Mouse (Mus musculus) left cerebral cortex, adult 2 months (tissue): Measurements from ENCODE around the gene Ndufaf5. TPM values are rescaled to one million over a fixed set of nuclear protein-coding genes. Genes with fewer than 3 reads are reported as not detected.

Experiments
- DNase-seq, 2 experiments: peaks; one replicate each; pipeline ENCODE4 v3.0.0; 2021 to 2022; ENCODE audit warnings: low spot score in 2 of 2, mixed read lengths in 1 of 2; ENCODE audit errors: extremely low spot score in 1 of 2
- H3K27ac ChIP-seq: fragments of 200-600 bp; 2 replicates; pipeline ENCODE4 v1.8.1; 2022
- H3K4me3 ChIP-seq: fragments of 200-600 bp; 2 replicates; pipeline ENCODE4 v1.8.1; 2022
- CTCF ChIP-seq: fragments of 200-600 bp; IDR thresholded peaks from 2 replicates; pipeline ENCODE4 v1.8.1; 2022; ENCODE audit warnings: antibody characterized with exemption, mild to moderate bottlenecking, moderate library complexity
- intact Hi-C: fragments of 180-260 bp; cut with DNase I; formaldehyde crosslinking; loops from one replicate; pipeline ENCODE4 v1.15.1; 2025
- total RNA-seq, 2 experiments: library from RNA; stranded (reverse); gene quantifications; 2 replicates each; pipeline ENCODE4 v1.2.3; 2021

Gene Ndufaf5
- total RNA-seq, 2 experiments from 2014 or later: 50.5 to 51.3 TPM

GRCm38 (mm10) chr2:140214519-140215027, 44.1 kb downstream of the Ndufaf5 start:
- DNase-seq: no peak
- H3K27ac ChIP-seq: no peak overlapping the region
- H3K4me3 ChIP-seq: no peak overlapping the region
- intact Hi-C loops: no loop called here
- no peak for TF ChIP-seq CTCF

GRCm38 (mm10) chr2:140215415-140215814, 45.0 kb downstream of the Ndufaf5 start:
- intact Hi-C loops: no loop called here

GRCm38 (mm10) chr2:140215965-140216364, 45.5 kb downstream of the Ndufaf5 start:
- Histone ChIP-seq H3K4me3 (no peak overlapping the region), H3K27ac (no peak overlapping the region)
- intact Hi-C loops: no loop called here
- no peak for TF ChIP-seq CTCF
- no peak for DNase-seq

More at GRCm38 (mm10) chr2:140215415-140215814, 45.0 kb downstream of the Ndufaf5 start:
- Histone ChIP-seq H3K4me3 (no peak overlapping the region), H3K27ac (no peak overlapping the region)
- TF ChIP-seq CTCF: no peak
- DNase-seq: no peak

GRCm38 (mm10) chr2:140220325-140220724, 49.9 kb downstream of the Ndufaf5 start:
- intact Hi-C loops: no loop called here

GRCm38 (mm10) chr2:140230295-140230694, 59.8 kb downstream of the Ndufaf5 start:
- no peak overlapping the region for H3K4me3 ChIP-seq
- intact Hi-C loops: no loop called here
- H3K27ac ChIP-seq: no peak overlapping the region
- no peak for DNase-seq
- no peak for TF ChIP-seq CTCF

More at GRCm38 (mm10) chr2:140220325-140220724, 49.9 kb downstream of the Ndufaf5 start:
- Histone ChIP-seq H3K4me3 (no peak overlapping the region), H3K27ac (no peak overlapping the region)
- TF ChIP-seq CTCF: no peak
- DNase-seq: no peak

- intact Hi-C loops: no loop called here
- Histone ChIP-seq H3K4me3 (0 out of 2 replicates have a peak overlapping the region, but pooled peaks have one; percentile 18), H3K27ac (no peak overlapping the region)
- DNase-seq: no peak
- no peak for TF ChIP-seq CTCF
Observed at GRCm38 (mm10) chr2:140237245-140237644, 66.8 kb downstream of the Ndufaf5 start.

GRCm38 (mm10) chr2:140242398-140242797, 71.9 kb downstream of the Ndufaf5 start:
- no peak overlapping the region for H3K4me3 ChIP-seq
- no peak for DNase-seq
- intact Hi-C loops: no loop called here
- H3K27ac ChIP-seq: no peak overlapping the region
- no peak for TF ChIP-seq CTCF

- TF ChIP-seq CTCF: no peak
- no peak for DNase-seq
- no peak overlapping the region for H3K27ac ChIP-seq
- H3K4me3 ChIP-seq: no peak overlapping the region
- intact Hi-C loops: no loop called here
Observed at GRCm38 (mm10) chr2:140243105-140243504, 72.7 kb downstream of the Ndufaf5 start.

Other genes with a start within 250 kb of the Ndufaf5 start
- gene Tasp1, start 103.8 kb upstream of the Ndufaf5 start, total RNA-seq: 10 to 100 TPM; 35.8 to 41.4 TPM
- gene Gm17374, start 18.6 kb upstream of the Ndufaf5 start, total RNA-seq: not detected
- 10 to 100 TPM; 19.1 to 22.2 TPM for gene Esf1, start 85 bp upstream of the Ndufaf5 start, total RNA-seq
- not detected for gene Sel1l2, start 219.1 kb downstream of the Ndufaf5 start, total RNA-seq
- 10 to 100 TPM; 53.5 to 56.4 TPM for gene Macrod2, start 224.7 kb downstream of the Ndufaf5 start, total RNA-seq